Mouse (Mus musculus) Patski (cell line): Measurements from ENCODE around the gene Tas2r108. TPM values are rescaled to one million over a fixed set of nuclear protein-coding genes. Genes with fewer than 3 reads are reported as not detected.

Experiments used
- ATAC-seq: fragments of 100-300 bp; one replicate; pipeline ENCODE4 v1.8.0; 2021
- CTCF ChIA-PET: fragments of 350-600 bp; sonication (Branson Sonifier 250); formaldehyde crosslinking; loops from one replicate; lab custom pipeline; 2022; ENCODE audit warnings: inconsistent platforms; lab: Charles Lee
- POLR2A ChIA-PET: fragments of 350-600 bp; sonication (Branson Sonifier 250); formaldehyde crosslinking; loops from one replicate; lab custom pipeline; 2022; ENCODE audit warnings: antibody characterized with exemption, inconsistent platforms; lab: Charles Lee
- DNase-seq: peaks from one replicate; pipeline ENCODE4 v3.0.0-alpha.2; 2011; ENCODE audit warnings: low read depth, low spot score
- H3K27me3 ChIP-seq: fragments of 371-371 bp; one replicate; pipeline ENCODE4 v1.5.1; 2021
- CTCF ChIP-seq: fragments of 100-300 bp; IDR thresholded peaks from one replicate; pipeline ENCODE4 v1.5.1; 2021
- in situ Hi-C: fragments of 300-500 bp; cut with MboI; formaldehyde crosslinking; loops from 3 replicates; pipeline ENCODE4 v1.11.1; 2018; ENCODE audit warnings: low pct_unique_long_range_greater_than_20kb, mixed read lengths
- polyA plus RNA-seq: library from polyadenylated mRNA; unstranded; gene quantifications from one replicate; pipeline ENCODE4 v1.2.3, GENCODE M21; 2021

Tas2r108 gene
- polyA plus RNA-seq, 1 experiment from 2014 or later: 0.17 TPM

DNA sequence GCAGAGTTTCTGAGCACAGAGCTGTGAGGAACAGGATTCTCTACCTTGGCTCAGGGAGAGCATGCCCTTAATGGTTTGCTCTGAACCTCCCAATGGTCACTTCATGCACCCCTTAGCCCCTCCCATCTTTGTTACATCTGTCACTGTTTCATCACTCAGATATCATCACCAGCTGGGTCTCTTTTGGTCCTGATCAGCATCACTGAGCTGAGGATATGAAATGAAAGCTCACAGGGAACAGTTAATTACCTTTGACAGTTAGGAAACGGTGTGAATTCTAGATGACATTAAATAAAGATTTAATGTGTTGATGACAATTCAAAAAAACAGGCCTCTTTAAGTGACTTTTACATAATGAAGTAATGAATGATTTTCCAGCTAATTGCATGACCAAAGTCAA lies 26.1 kb downstream of the Tas2r108 start, which contains the start of gene Prss37:
Gene Prss37, minus strand, starts transcription at position 101 of the 400 bp plus-strand sequence.
- no peak for TF ChIP-seq CTCF
- DNase-seq (no peak), ATAC-seq (no peak)
- in situ Hi-C loops: no loop called here
- CTCF ChIA-PET: no interaction called here
- POLR2A ChIA-PET: no interaction called here
- H3K27me3 ChIP-seq: no peaks in the 10 kb centered on the region

Other genes with a start within 250 kb of the Tas2r108 start
- 12.6 TPM for gene Agk, start 168.4 kb upstream of the Tas2r108 start, polyA plus RNA-seq
- 4.3 TPM for gene E330009J07Rik, start 57.4 kb upstream of the Tas2r108 start, polyA plus RNA-seq
- gene Wee2, start 54.4 kb upstream of the Tas2r108 start, polyA plus RNA-seq: not detected
- gene Ssbp1, start 22.2 kb upstream of the Tas2r108 start, polyA plus RNA-seq: 71.4 TPM
- gene Tas2r137, start 2.3 kb upstream of the Tas2r108 start, polyA plus RNA-seq: 0.05 TPM
- gene Prss37, start 26.0 kb downstream of the Tas2r108 start, polyA plus RNA-seq: not detected
- gene Olfr461, start 61.5 kb downstream of the Tas2r108 start, polyA plus RNA-seq: 0.10 TPM
- not detected for gene Olfr460, start 76.0 kb downstream of the Tas2r108 start, polyA plus RNA-seq
- not detected for gene Clec5a, start 92.3 kb downstream of the Tas2r108 start, polyA plus RNA-seq
- not detected for gene Tas2r138, start 119.8 kb downstream of the Tas2r108 start, polyA plus RNA-seq
- not detected for gene Mgam, start 135.3 kb downstream of the Tas2r108 start, polyA plus RNA-seq